In genomic region chr13:113870403-113870802, GRCm38 (mm10) we compare ENCODE assay signal across 1 mouse cellular context.
TF ChIP-seq lines count a peak whose summit lies in the region.

No protein-coding gene starts in this region.

TF ChIP-seq in MEL, 35 proteins besides CTCF, POLR2A, EP300 and RAD21 (continued from another document):
- TF ChIP-seq ZKSCAN1 (IDR thresholded peaks at IDR 0.05; ENCODE audit: low read depth, low read length): no peak
- no peak for TF ChIP-seq E2F4 (IDR thresholded peaks at IDR 0.05; ENCODE audit: borderline replicate concordance, low read depth, low read length)
- TF ChIP-seq SIN3A (IDR thresholded peaks at IDR 0.05; ENCODE audit: low read length): peak; percentile 53; the same call in 1 of the 2 replicates
- TF ChIP-seq BHLHE40 (IDR thresholded peaks at IDR 0.05; ENCODE audit: borderline replicate concordance, low read depth, low read length): peak; percentile 89; the same call in 1 of the 2 replicates
- peak; percentile 69 for TF ChIP-seq ELF1 (IDR thresholded peaks at IDR 0.05; ENCODE audit: low read depth, low read length)
- TF ChIP-seq MXI1 (IDR thresholded peaks at IDR 0.05; ENCODE audit: low read depth, low read length): peak; percentile 39; the same call in 1 of the 2 replicates
- peak; percentile 72 for TF ChIP-seq NRF1 (IDR thresholded peaks at IDR 0.05; ENCODE audit: insufficient read depth, low read depth, low read length, poor library complexity, severe bottlenecking)
- TF ChIP-seq ETS1 (IDR thresholded peaks at IDR 0.05; ENCODE audit: low read depth, low read length): peak; percentile 72
- peak; percentile 95 for TF ChIP-seq MAX (IDR thresholded peaks at IDR 0.05; ENCODE audit: low read length)
- TF ChIP-seq USF1 (IDR thresholded peaks at IDR 0.05; ENCODE audit: low read depth, low read length): peak; percentile 96
- TF ChIP-seq MYC (IDR thresholded peaks at IDR 0.05; ENCODE audit: low read depth, low read length): peak; percentile 76
- TF ChIP-seq SMC3 (IDR thresholded peaks at IDR 0.05; ENCODE audit: low read depth, low read length): no peak
